Mouse (Mus musculus) heart, postnatal 14 days (tissue): ENCODE measurements at regions not wholly inside any gene's neighbourhood (a gene's known extent, or its start where the extent isn't known, plus 50 kb on each side); places are given as distances from the start of the nearest gene placed in this dataset.

Experiments used
- DNase-seq, 2 experiments: peaks; one replicate each; pipeline ENCODE4 v3.0.0; 2021 to 2022
- intact Hi-C: fragments of 180-260 bp; cut with DNase I; formaldehyde crosslinking; loops from one replicate; pipeline ENCODE4 v1.15.1; 2025

DNA sequence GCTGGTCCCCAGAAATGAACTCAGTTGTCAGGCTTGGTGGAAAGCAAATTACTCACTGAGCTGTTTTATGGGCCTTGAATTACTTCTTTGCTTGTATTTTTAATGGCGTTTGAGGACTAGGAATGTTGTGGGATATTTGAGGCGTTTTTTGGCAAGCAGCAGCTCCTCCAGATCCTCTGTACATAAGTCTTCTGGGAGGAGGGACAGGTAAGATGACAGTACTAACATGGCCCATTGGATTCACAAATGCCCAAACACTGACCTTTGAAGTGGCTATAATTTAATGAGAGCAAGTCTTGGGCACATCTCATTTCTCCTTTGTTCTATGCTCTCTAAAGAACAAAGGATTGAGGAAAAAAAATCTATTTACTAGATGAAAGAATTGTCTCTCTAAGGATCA lies 286.3 kb downstream of the Gm21750 start:
- no peak for DNase-seq
- intact Hi-C loops: no loop called here

DNA sequence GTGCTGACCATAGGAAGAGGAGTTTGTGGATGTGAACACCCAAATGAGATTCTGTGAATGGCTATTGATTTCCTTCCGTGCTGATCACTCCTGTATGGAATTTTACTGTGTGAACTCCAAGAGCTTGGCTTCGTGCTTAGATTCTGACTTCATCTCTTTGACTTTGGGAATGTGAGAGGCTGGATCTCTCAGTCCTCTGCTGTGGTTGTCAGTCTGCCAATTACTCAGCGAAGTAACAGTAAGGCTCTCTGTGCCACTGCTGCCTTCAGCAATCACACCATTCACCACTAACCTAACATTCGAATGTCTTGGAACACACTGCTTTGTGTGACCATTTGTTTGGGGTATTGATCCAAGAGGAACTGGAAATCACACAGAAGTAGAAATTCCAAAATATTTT lies 291.5 kb downstream of the Gm21750 start:
- no peak for DNase-seq
- intact Hi-C loops: no loop called here

DNA sequence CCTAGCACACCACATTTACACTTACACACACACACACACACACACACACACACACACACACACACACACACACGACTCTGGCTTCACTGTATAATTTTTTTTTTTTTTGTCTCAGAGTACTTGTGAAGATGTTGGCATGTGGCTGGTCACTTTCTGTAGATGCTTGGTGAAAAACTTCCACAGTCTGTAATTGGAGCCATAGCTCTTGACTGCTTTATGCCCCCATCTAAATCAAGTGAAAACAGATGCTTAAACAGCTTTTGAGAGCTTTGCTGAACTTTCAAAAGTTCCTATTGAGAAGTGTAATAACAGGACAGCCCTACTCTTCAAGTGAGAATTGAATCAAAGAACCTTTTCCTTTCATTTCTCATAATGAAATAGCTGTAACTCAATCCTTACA lies 317.7 kb downstream of the Gm21750 start:
- DNase-seq: no peak
- intact Hi-C loops: no loop called here

DNA sequence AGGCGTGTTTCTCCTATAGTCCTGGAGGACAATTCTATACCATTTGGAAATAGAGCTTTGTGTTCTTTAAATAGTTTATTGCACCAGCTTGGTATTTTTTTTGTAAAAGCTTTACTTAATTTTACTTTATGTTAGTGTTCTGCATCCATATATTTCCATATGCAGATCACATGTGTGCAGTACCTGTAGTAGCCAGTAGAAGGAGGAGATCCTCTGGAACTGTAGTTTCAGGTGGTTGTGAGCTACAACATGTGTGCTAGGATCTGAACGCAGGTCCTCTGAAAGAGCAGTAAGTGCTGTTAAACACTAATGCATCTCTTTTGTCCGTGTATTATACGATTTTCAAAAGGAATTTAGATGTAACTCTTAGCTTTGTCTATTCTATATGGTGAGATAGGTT lies 335.2 kb downstream of the Gm21750 start:
- intact Hi-C loops: no loop called here
- DNase-seq: no peak

DNA sequence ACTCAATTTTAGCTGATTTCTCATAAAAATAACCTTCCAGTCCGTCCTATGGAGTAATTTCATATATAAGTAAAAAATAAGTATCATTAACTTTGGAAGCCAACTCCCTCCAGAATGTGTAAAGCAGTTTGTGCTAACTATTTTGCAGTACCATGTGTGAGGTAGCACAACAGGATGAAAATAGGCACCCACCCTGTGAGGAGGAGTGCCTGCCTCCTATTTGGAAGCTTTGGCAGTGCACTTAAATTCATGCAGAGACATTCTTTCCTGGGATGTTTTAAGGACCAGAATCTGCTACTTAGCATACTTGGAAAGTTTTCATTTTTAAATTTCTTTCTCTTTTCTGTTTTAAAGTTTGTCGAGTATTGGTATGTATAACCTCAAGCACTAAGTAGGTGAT lies 336.8 kb downstream of the Gm21750 start:
- no peak for DNase-seq
- intact Hi-C loops: no loop called here

DNA sequence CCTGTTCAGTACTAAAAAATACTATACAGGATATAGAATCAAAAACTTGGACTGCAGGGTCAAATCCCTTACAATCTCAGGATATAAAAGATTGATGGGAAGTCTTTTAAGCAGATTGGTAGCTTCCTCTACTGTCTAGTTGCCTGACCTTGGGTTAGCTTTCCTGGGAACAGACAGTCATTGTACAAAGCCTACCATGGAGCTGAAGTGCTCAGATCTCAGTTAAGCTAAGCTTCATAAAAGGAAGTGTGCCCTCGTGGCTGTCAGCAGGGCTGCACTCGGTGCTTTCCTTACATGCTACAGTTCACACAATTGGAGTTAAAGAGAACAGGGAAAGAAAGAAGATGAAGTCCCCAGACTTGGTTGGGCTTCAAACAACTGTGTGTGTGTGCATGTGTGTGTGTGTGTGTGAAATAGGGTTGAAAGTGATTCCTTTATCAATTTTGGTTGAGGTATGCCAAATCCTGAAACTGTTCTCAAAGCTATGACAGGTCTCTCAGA lies 338.4 kb downstream of the Gm21750 start:
- no peak for DNase-seq
- intact Hi-C loops: no loop called here

DNA sequence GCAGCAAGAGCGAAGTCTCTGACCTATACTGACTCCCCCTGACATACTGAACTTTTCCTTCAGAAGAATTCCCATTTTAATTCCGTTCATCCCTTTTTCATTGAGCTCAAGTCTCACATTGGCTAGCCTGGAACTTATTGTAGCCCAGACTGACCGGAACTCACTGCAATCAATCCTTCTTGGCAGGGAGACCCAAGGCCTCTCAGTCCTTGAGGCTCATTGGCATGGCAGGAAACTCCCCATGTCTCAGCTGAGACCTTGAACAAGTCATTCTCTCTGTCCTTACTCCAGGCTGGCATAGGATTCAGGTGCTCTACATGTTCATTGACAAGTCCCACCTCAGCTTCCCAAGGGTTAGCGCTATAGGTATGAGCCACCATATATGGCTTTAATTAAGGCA lies 345.9 kb downstream of the Gm21750 start:
- intact Hi-C loops: no loop called here
- no peak for DNase-seq

DNA sequence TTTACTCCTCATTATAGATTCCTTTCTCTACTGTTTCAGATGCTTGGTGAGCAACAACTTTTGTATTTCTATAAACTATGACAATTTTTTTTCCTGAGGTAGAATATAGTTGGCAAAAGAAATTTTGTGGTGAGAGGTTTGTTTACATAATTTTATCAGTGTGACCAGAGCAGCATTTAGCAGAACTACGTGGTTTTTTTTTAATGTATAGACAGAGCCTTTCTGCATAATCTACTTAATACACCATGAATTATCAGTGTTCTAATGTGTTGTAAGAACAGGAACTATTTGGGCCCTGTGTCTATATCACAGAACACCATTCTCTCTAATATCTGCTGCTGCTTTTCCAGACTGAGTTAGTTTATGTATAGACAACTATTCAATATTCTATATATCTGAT lies 350.5 kb downstream of the Gm21750 start:
- no peak for DNase-seq
- intact Hi-C loops: no loop called here

DNA sequence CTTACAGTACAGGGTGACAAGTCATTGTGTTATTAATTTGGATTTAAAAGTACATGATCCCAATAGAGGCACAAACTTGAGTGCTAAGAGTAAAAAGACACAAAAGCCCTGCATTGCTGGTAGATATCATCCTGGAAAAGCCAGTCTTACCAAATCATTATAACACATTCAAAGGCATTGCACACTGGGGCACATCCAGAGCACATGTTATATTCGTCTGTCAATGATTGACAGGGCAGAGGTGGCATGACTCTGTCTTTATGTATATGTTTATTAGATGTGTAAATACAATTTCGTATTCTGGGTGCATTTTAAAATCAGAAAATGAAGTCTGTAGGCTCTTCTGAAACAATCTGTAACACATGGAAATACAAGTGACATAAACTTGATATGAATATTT lies 358.4 kb downstream of the Gm21750 start:
- intact Hi-C loops: no loop called here
- DNase-seq: no peak

DNA sequence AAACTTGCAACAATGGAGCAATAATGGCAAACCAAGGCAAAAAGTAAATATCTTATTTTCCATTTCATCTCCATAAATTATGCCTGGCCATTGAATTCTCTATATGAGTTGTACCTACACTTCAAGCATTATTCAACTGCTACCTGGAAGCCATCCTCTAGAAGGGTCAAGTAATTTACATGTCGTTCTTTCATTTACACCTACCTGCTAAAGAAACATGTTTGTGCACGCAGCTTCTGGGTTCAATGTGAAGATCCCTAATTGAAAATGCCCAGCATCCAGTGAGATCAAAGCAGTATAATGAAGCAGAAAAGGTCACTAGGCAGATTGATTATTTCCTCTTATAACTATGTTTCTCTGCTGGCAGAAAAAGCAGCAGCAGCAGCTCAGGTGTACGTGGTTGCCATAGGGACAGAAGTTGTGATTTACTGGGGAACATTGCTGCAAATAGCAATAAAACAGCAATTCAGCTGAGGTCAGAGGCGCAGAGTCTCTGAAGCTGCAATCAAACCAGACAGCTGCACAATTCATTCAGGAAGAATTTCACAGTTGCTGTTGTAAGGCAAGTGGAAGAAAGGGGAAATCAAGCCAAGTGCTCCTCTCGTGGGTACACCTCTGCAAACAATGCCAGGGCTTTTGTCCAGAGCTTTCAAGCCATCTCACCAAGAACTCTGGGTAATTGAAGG lies 386.1 kb downstream of the Gm21750 start:
- intact Hi-C loops: no loop called here
- DNase-seq: no peak

DNA sequence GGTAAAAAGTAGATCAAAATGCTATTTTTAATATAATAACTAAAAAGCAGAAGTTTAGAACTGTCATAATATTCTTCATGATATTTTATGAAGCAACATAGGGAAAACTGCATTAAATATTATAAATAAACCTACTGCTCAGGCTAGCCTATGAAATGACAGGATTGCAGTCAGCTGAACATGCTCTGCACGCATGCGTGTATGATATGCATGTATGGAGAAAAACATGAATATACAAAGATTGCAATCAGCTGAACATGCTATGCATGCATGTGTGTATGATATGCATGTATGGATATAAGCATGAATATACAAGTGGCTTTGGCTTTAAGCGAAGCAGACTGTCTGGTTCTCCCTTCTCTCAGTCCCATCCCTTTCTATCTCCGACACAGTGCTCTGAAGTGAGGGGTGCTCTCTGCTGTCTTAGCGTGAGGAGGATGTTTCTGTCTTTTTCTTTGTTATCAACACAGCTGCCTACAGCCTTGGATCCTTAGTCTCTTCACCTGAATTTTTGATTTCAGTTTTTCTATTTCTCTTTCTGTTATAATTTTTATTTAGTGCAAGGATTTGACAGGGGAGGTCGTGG lies 386.8 kb downstream of the Gm21750 start:
- DNase-seq: no peak
- intact Hi-C loops: no loop called here

DNA sequence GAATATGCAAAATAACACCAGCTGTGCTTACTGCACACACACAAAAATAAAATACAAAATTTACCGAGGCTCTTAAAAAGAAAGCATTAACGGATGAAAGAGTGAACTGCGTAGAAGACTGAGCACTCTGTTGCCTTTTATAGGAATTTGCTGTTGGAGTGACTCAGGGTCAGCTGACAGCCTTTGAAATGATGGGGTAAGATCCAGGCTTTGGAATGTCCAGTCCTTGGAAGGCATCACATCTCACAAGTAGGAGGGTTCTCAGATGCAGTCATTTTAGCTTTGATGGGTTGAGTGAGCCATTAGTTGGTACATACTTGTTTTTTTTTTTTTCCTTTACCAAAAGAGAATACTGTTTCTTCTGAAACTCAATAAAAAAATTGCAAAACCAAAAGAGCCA lies 387.4 kb downstream of the Gm21750 start:
- intact Hi-C loops: no loop called here
- DNase-seq: no peak

DNA sequence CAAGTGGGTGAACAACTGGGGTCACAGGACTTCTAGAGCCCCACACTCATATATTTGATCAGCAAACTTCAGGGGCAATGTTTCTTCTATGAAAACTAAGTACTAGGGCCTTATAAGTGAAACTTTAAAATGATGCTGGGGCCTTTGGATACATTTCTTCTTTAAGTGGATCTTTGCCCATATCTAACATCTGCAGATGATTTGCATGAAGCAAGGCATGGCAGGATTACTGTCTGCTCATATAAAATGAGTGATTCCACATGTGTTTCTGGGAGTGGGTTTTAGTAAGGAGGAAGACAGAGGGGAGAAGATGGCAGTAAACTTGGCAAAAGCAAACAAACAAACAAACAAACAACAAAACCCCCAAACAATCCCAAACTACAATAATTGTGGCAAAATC lies 405.0 kb downstream of the Gm21750 start:
- intact Hi-C loops: no loop called here

DNA sequence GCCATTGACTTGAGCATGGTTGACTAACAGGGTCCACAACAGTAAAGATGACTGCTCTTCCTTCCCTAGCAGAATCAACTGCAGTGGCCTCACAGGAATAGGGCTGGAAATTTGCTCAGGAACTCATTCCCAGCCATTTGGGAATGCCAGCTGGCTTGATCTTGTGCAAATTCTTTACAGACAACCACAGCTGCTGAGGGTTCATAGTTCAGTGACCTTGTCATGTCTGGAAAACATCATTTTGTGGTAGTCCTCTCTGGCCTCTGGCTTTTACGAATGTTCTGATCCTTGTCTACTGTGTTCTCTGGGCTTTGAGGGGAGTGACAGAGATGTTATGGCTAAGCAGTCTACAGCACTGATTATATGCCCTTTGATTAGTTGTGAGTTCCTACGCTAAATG lies 432.0 kb downstream of the Gm21750 start:
- intact Hi-C loops: no loop called here
- DNase-seq: no peak

More for the DNA sequence above, 405.0 kb downstream of the Gm21750 start:
- DNase-seq: no peak

DNA sequence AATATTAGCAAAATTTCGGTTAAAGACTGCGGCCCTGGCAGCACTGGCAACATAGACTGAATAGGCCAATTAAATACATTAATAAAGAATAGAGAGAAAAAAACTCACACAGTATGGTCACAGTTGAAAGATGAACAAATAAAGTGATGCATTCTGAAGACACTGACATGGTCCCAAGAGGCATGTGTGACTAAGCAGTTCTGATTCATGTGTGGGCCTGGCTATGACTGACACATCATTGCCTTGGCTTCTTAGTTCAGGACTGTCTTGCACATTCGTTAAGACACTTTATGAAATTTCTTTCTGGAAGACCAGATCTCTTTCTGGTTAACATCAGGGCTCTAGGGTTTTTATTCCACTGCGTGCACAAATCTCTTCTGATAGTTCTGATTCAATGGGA lies 438.7 kb downstream of the Gm21750 start:
- DNase-seq: no peak
- intact Hi-C loops: no loop called here

DNA sequence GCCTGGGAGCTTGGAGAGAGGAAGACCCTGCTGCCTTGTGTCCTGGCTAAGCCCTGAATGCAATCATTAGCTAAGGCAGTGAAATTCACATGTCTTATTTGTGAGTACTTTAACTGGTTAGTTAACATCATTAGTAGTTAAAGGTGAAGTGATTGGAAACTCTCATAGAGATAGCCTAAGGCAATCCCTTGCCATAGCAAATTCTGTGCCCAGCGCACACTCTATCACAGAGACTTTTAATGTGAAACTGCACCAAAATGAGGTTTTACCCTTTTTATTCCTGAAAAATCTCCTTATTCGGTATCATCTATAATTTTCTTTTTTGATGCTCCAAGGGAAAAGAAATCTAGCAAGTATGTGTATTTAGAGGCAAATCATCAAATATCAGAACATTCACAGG lies 451.6 kb downstream of the Gm21750 start:
- DNase-seq: no peak
- intact Hi-C loops: no loop called here

DNA sequence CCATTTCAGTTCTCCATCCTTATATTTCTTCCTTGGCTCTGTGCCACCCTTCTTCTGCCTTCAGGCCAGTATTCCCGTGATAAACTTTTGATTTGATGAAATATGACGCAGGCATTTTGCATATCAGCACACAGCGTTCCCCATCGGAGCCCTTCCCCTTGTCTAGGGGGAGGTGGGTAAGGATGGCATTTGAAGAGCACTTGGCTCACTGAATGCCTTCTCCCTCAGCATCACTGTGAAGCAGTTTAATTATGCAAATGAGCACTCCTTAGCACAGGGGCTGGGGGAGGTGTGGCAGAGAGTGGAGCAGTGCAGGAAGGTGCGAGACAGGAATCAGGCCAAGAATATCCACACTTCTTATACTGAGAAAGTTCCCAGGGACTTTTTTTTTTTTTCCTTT lies 452.1 kb downstream of the Gm21750 start:
- DNase-seq: no peak
- intact Hi-C loops: no loop called here

DNA sequence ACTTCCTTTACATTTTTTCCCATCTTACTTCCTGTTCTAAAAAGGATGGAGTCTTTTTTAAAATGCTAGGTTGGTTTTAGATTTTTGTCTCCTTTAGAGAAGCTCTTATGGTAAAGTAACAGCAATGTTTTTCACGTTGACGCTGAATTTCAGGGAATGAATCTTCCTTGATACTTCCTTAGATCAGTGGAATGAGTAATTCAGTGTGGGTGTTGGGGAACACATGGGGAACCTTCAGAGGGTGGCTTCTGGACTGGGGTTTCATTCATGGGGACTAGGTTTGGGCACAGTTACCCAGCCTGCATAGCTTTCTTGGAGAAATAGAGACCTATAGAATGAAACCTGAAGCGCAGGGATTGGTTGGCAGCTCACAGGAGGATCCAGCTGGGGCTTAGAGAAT lies 452.5 kb downstream of the Gm21750 start:
- intact Hi-C loops: no loop called here
- no peak for DNase-seq

DNA sequence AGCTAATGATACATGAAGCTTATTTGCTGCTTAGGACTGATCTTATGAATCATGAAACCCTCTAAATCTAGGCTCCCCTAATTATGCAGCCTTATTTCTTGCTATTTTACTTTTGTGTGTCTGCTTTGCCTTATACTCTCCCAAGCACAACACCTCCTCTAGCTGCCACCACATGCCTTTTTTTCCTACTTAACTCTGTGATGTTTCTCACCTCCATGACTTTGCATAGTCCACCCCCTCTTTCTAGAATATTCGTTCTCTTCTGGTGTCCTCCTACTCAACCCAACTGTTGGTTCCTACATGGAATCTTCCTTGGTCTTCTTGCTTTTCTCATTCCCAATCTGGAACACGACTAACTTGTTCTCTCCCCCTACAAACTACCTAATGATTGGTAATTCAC lies 456.7 kb downstream of the Gm21750 start:
- intact Hi-C loops: no loop called here
- no peak for DNase-seq

DNA sequence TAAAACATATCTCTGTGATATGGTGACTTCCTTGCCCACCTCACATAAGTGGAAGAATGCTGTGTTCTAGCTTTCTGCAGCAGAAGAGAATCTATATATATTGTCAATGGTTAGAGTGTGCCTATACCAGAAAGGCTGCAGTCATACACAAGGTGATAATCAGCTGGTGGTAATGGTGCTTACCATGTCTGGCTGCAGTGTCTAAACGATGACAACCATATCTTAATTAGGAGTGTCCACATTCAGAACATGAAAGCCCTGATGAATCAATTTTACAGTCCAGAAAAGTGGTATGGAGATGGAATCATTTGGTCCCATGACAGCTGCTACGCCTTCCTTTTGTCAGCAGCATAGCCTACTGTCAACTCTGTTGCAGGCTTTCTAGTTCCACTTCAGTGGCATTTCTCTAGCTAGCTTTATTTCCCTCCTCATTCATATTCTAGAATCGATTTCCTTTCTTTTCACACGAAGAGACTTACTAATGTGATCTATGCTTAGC lies 484.2 kb downstream of the Gm21750 start:
- DNase-seq: no peak
- intact Hi-C loops: no loop called here

DNA sequence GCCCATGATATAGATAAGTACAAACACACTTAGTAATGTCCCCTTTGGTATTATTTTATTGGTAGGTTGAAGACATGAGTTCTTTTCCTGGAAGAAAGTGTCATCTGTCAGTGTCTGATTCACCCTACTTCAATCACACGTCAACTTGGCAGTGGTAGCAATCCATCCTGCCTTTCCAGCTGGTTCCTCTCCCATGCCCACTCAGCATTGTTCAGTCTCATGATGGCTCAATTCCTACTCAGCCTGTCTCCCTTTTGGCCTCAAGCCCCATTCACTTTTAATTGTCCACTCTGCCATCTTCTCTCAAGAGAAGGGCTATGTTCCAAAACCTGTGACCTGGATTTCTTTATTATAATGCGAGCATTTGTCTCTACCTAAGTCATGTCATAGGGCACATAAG lies 474.4 kb upstream of the Htr2a start:
- DNase-seq: no peak
- intact Hi-C loops: no loop called here

DNA sequence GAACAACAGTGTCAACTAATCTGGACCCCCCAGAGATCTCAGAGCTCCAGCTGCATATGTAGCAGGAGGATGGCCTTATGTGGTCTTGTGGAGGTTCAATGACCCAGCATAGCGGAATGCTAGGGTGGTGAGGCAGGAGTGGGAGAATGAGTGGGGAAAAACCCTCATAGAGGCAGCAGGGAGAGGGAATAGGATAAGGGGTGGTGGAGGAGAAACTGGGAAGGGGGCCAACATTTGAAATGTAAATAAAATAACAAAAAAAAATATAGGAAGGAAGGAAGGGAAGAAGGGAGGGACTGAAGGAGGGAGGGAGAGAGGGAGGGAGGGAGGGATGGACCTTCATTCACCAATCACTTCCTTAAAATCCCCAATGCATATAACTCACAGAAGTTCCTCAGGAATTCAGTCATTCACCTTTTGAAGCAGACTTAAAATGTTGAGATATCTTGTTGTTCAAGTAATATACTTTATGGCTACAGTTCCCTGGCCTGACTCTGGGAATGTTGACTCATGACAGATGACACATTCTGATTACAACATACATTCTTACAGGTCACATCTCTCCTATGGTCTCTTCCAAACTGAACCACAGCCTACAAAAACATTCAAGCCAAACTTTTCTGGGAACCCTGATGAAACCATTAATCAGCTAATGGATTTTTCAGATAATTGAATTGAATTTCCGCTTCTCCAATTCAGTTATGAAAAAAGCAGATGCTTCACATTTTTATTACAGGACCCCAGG lies 471.3 kb upstream of the Htr2a start:
- intact Hi-C loops: no loop called here
- DNase-seq: no peak
